Mouse (Mus musculus): Measurements from ENCODE around the gene Odf3l1.

Gene Odf3l1

GRCm38 (mm10) chr9:56881539-56882082, 17.1 kb upstream of the Odf3l1 start:
- DNase-seq (ENCODE audit: low spot score in 2 of 2) = no peak

- no peak for DNase-seq (ENCODE audit: low spot score in 2 of 2)
Measured at GRCm38 (mm10) chr9:56880790-56881189, 16.3 kb upstream of the Odf3l1 start.

GRCm38 (mm10) chr9:56877284-56877683, 12.8 kb upstream of the Odf3l1 start:
- DNase-seq (ENCODE audit: low spot score in 2 of 2) = no peak

- DNase-seq (ENCODE audit: low spot score in 2 of 2) = no peak
Measured at GRCm38 (mm10) chr9:56876784-56877183, 12.3 kb upstream of the Odf3l1 start.

- DNase-seq (ENCODE audit: low spot score in 2 of 2) = no peak
Measured at GRCm38 (mm10) chr9:56873097-56873496, 8.6 kb upstream of the Odf3l1 start.

- no peak for DNase-seq (ENCODE audit: low spot score in 2 of 2)
Measured at GRCm38 (mm10) chr9:56872105-56872903, 7.8 kb upstream of the Odf3l1 start.

GRCm38 (mm10) chr9:56871191-56871590, 6.7 kb upstream of the Odf3l1 start:
- DNase-seq (ENCODE audit: low spot score in 2 of 2) = no peak

- DNase-seq (ENCODE audit: low spot score in 2 of 2) = no peak
Measured at GRCm38 (mm10) chr9:56870778-56871177, 6.3 kb upstream of the Odf3l1 start.

GRCm38 (mm10) chr9:56869552-56869951, 5.1 kb upstream of the Odf3l1 start:
- DNase-seq (ENCODE audit: low spot score in 2 of 2) = peak; percentile 83 to 88

- DNase-seq (ENCODE audit: low spot score in 2 of 2) = peak; percentile 55 to 56
Measured at GRCm38 (mm10) chr9:56868292-56868691, 3.8 kb upstream of the Odf3l1 start.

- DNase-seq (ENCODE audit: low spot score in 2 of 2) = no peak
Measured at GRCm38 (mm10) chr9:56866430-56866829, 2.0 kb upstream of the Odf3l1 start.

- no peak for DNase-seq (ENCODE audit: low spot score in 2 of 2)
Measured at GRCm38 (mm10) chr9:56865673-56866400, 1.4 kb upstream of the Odf3l1 start.

- no peak for DNase-seq (ENCODE audit: low spot score in 2 of 2)
Measured at GRCm38 (mm10) chr9:56864832-56865231, 353 bp upstream of the Odf3l1 start, which contains the start of gene Cspg4. TSS of gene Cspg4 (plus strand) at chr9:56865033.

- no peak for DNase-seq (ENCODE audit: low spot score in 2 of 2)
Measured at GRCm38 (mm10) chr9:56862863-56863262, 1.6 kb downstream of the Odf3l1 start.

- DNase-seq (ENCODE audit: low spot score in 2 of 2) = no peak
Measured at GRCm38 (mm10) chr9:56860486-56861269, 3.8 kb downstream of the Odf3l1 start.

GRCm38 (mm10) chr9:56860035-56860434, 4.4 kb downstream of the Odf3l1 start:
- DNase-seq (ENCODE audit: low spot score in 2 of 2) = no peak

GRCm38 (mm10) chr9:56857463-56857862, 7.0 kb downstream of the Odf3l1 start:
- DNase-seq (ENCODE audit: low spot score in 2 of 2) = no peak

GRCm38 (mm10) chr9:56851778-56852177, 12.7 kb downstream of the Odf3l1 start:
- no peak for DNase-seq (ENCODE audit: low spot score in 2 of 2)

GRCm38 (mm10) chr9:56850905-56851252, 13.6 kb downstream of the Odf3l1 start:
- DNase-seq (ENCODE audit: low spot score in 2 of 2) = no peak

- DNase-seq (ENCODE audit: low spot score in 2 of 2) = no peak
Measured at GRCm38 (mm10) chr9:56850128-56850904, 14.2 kb downstream of the Odf3l1 start.

GRCm38 (mm10) chr9:56847523-56847922, 17.0 kb downstream of the Odf3l1 start:
- DNase-seq (ENCODE audit: low spot score in 2 of 2) = peak; percentile 84 to 87
